Mouse (Mus musculus) neural tube, embryonic 11.5 days (tissue): ENCODE data around the gene Caml. TPM values are rescaled to one million over a fixed set of nuclear protein-coding genes. Genes with fewer than 3 reads are reported as not detected.

Experiments
- polyA plus RNA-seq: library from polyadenylated mRNA; unstranded; fragments of >200 nt; fragmentation: Nextera tagmentation; extraction: Ambion mirVana; gene quantifications from 2 replicates; pipeline ENCODE4 v1.2.1, GENCODE M21; 2014

The Caml gene
- polyA plus RNA-seq, 1 experiment from 2014 or later = 68.0 TPM

Other genes starting within 250 kb of the Caml start
- gene Slc34a1, start 224.8 kb upstream of the Caml start, polyA plus RNA-seq = 0.13 TPM in 1 of 2 replicates, not detected in the other
- gene Pfn3, start 207.8 kb upstream of the Caml start, polyA plus RNA-seq = not detected in 2 replicates
- gene F12, start 196.2 kb upstream of the Caml start, polyA plus RNA-seq = not detected in 2 replicates
- gene Grk6, start 177.9 kb upstream of the Caml start, polyA plus RNA-seq = 58.1 and 59.6 TPM in 2 replicates
- gene Prr7, start 158.7 kb upstream of the Caml start, polyA plus RNA-seq = 2.2 and 2.6 TPM in 2 replicates
- gene Dbn1, start 134.9 kb upstream of the Caml start, polyA plus RNA-seq = 362 and 372 TPM in 2 replicates
- 165 and 172 TPM in 2 replicates for gene Pdlim7, start 109.3 kb upstream of the Caml start, polyA plus RNA-seq
- gene Dok3, start 93.7 kb upstream of the Caml start, polyA plus RNA-seq = 2.6 and 2.7 TPM in 2 replicates
- 74.5 and 76.3 TPM in 2 replicates for gene Ddx41, start 86.3 kb upstream of the Caml start, polyA plus RNA-seq
- 44.6 and 51.0 TPM in 2 replicates for gene Fam193b, start 51.9 kb upstream of the Caml start, polyA plus RNA-seq
- 51.6 and 59.0 TPM in 2 replicates for gene Tmed9, start 49.3 kb upstream of the Caml start, polyA plus RNA-seq
- gene B4galt7, start 23.1 kb upstream of the Caml start, polyA plus RNA-seq = 21.7 and 22.0 TPM in 2 replicates
- 52.9 and 53.4 TPM in 2 replicates for gene Ddx46, start 12.0 kb downstream of the Caml start, polyA plus RNA-seq
- 73.8 and 77.8 TPM in 2 replicates for gene B230219D22Rik, start 70.1 kb downstream of the Caml start, polyA plus RNA-seq
- gene Txndc15, start 91.6 kb downstream of the Caml start, polyA plus RNA-seq = 98.0 and 104 TPM in 2 replicates
- gene Pcbd2, start 104.4 kb downstream of the Caml start, polyA plus RNA-seq = 25.6 and 28.6 TPM in 2 replicates
- not detected in 2 replicates for gene Catsper3, start 161.6 kb downstream of the Caml start, polyA plus RNA-seq
- gene Pitx1, start 213.2 kb downstream of the Caml start, polyA plus RNA-seq = 2.6 and 5.2 TPM in 2 replicates